Mouse (Mus musculus) midbrain, embryonic 14.5 days (tissue): ENCODE measurements around the gene Frmd4b. TPM values are rescaled to one million over a fixed set of nuclear protein-coding genes. Genes with fewer than 3 reads are reported as not detected.

Experiments
- ATAC-seq: fragments of 200-750 bp; cut with Nextera tagmentation; 2 replicates; pipeline ENCODE4 v1.8.0; 2017; ENCODE audit warnings: moderate number of reproducible peaks, moderate library complexity; ENCODE audit not compliant: low FRiP score, low TSS enrichment
- DNase-seq: peaks from one replicate; pipeline ENCODE4 v3.0.0-alpha.2; 2015
- H3K27ac ChIP-seq: fragments of 300-500 bp; sonication (generic); replicated peaks from 2 replicates; pipeline ENCODE4 v1.5.1; 2014; ENCODE audit warnings: mild to moderate bottlenecking, low read depth, low read length, moderate library complexity
- H3K27me3 ChIP-seq: fragments of 300-500 bp; sonication (generic); 2 replicates; pipeline ENCODE4 v1.6.1; 2014; ENCODE audit warnings: low read length, control low read depth, mixed read lengths; ENCODE audit not compliant: control insufficient read depth, insufficient read depth
- H3K36me3 ChIP-seq: fragments of 300-500 bp; sonication (generic); 2 replicates; pipeline ENCODE4 v1.6.1; 2014; ENCODE audit warnings: low read length, control low read depth; ENCODE audit not compliant: control insufficient read depth, insufficient read depth
- H3K4me1 ChIP-seq: fragments of 300-500 bp; sonication (generic); 2 replicates; pipeline ENCODE4 v1.6.1; 2014; ENCODE audit warnings: mild to moderate bottlenecking, antibody characterized with exemption, low read length, control low read depth; ENCODE audit not compliant: control insufficient read depth, insufficient read depth
- H3K4me2 ChIP-seq: fragments of 300-500 bp; sonication (generic); 2 replicates; pipeline ENCODE4 v1.6.1; 2014; ENCODE audit warnings: mild to moderate bottlenecking, low read length, moderate library complexity
- H3K4me3 ChIP-seq: fragments of 300-500 bp; sonication (generic); replicated peaks from 2 replicates; pipeline ENCODE4 v1.5.1; 2014; ENCODE audit warnings: low read depth, low read length
- H3K9ac ChIP-seq: fragments of 300-500 bp; sonication (generic); replicated peaks from 2 replicates; pipeline ENCODE4 v1.6.1; 2014; ENCODE audit warnings: mild to moderate bottlenecking, low read length, moderate library complexity
- H3K9me3 ChIP-seq: fragments of 300-500 bp; sonication (generic); 2 replicates; pipeline ENCODE4 v1.6.1; 2016; ENCODE audit warnings: low read length, control low read depth, mixed read lengths; ENCODE audit not compliant: control insufficient read depth
- WGBS: fragments of 180-500 bp; shearing (Covaris S2); extraction: QIAGEN DNeasy Blood & Tissue Kit; methylation state at CpG from one replicate; pipeline ENCODE4 v1.1.7; 2014; 5-methylcytosine and 5-hydroxymethylcytosine counted together
- polyA plus RNA-seq: library from polyadenylated mRNA; unstranded; fragments of >200 nt; fragmentation: Nextera tagmentation; extraction: Ambion mirVana; gene quantifications from 2 replicates; pipeline ENCODE4 v1.2.1, GENCODE M21; 2014

Gene Frmd4b
- polyA plus RNA-seq, 1 experiment from 2014 or later = 21.7 TPM

GRCm38 (mm10) chr6:97252086-97252485, 365.3 kb downstream of the Frmd4b start:
- 87% methylated on average over 5 of the region's 5 CpGs for WGBS
- Histone ChIP-seq H3K36me3 (no peaks in the 10 kb centered on the region), H3K27me3 (no peaks in the 10 kb centered on the region), H3K4me3 (no peak overlapping the region), H3K9me3 (no peaks in the 10 kb centered on the region), H3K27ac (no peak overlapping the region), H3K9ac (no peak overlapping the region), H3K4me2 (no peak overlapping the region), H3K4me1 (no peaks in the 10 kb centered on the region)
- no peak for DNase-seq
- no peak for ATAC-seq

- H3K4me3 ChIP-seq = no peak overlapping the region
- H3K27me3 ChIP-seq = no peaks in the 10 kb centered on the region
- no peaks in the 10 kb centered on the region for H3K36me3 ChIP-seq
- peak; percentile 80 for DNase-seq
- no peak overlapping the region for H3K4me2 ChIP-seq
- H3K9ac ChIP-seq = no peak overlapping the region
- 54% methylated on average over 6 of the region's 6 CpGs for WGBS
- no peaks in the 10 kb centered on the region for H3K4me1 ChIP-seq
- no peak for ATAC-seq
- no peaks in the 10 kb centered on the region for H3K9me3 ChIP-seq
- no peak overlapping the region for H3K27ac ChIP-seq
Observed at GRCm38 (mm10) chr6:97250966-97251365, 366.4 kb downstream of the Frmd4b start.

GRCm38 (mm10) chr6:97245200-97245599, 372.1 kb downstream of the Frmd4b start:
- no peaks in the 10 kb centered on the region for H3K36me3 ChIP-seq
- no peaks in the 10 kb centered on the region for H3K4me1 ChIP-seq
- H3K9me3 ChIP-seq = no peaks in the 10 kb centered on the region
- no peak overlapping the region for H3K4me3 ChIP-seq
- DNase-seq (no peak), ATAC-seq (no peak)
- no peak overlapping the region for H3K27ac ChIP-seq
- no peak overlapping the region for H3K9ac ChIP-seq
- H3K4me2 ChIP-seq = no peak overlapping the region
- H3K27me3 ChIP-seq = no peaks in the 10 kb centered on the region

DNA sequence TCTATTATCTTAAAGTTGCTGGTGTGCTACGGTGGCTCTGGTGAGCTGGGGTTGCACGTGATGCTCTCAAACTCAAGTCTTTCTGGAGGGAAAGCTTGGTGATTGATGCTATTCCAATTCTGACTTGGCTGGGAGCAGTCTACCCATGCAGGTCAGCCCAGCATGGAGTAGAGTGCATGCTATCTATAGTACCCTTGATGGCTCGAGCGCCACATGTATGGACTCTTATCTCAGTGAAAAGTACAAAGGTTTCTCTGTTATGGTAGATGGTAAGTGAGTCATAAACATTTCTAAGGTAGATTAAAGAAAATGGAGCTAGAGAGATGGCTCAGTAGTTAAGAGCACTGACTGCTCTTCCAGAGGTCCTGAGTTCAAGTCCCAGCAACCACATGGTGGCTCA, 374.8 kb downstream of the Frmd4b start:
- Histone ChIP-seq H3K4me3 (no peak overlapping the region), H3K9me3 (no peaks in the 10 kb centered on the region), H3K4me1 (no peaks in the 10 kb centered on the region), H3K27me3 (no peaks in the 10 kb centered on the region), H3K27ac (no peak overlapping the region), H3K9ac (no peak overlapping the region), H3K36me3 (no peaks in the 10 kb centered on the region), H3K4me2 (no peak overlapping the region)
- 88% methylated on average over 4 of the region's 4 CpGs for WGBS
- ATAC-seq = no peak
- no peak for DNase-seq

DNA sequence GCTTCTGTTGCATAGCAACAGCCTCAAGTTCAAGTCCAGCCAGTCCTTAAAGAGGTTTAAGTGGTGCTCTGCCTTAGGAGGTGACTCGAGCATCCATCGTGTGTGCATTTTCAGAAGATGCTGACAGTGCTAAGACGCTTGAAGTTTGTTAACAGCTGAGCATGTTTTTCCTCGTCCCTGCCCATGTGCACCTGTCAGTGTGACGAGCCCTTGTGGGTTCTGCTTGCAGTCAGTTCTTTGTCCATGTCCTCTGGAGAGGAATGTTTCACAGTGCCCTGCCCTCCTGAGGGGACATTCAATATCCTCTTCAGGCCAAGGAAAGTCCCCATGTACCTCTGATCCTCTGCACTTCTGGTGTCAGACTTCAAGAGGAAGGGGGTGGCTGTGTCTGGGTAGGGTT, 377.2 kb downstream of the Frmd4b start:
- no peak overlapping the region for H3K4me2 ChIP-seq
- H3K27ac ChIP-seq = no peak overlapping the region
- DNase-seq (no peak), ATAC-seq (no peak)
- H3K36me3 ChIP-seq = no peaks in the 10 kb centered on the region
- H3K27me3 ChIP-seq = no peaks in the 10 kb centered on the region
- no peaks in the 10 kb centered on the region for H3K9me3 ChIP-seq
- H3K9ac ChIP-seq = no peak overlapping the region
- no peak overlapping the region for H3K4me3 ChIP-seq
- 88% methylated on average over 5 of the region's 5 CpGs for WGBS
- H3K4me1 ChIP-seq = no peaks in the 10 kb centered on the region

GRCm38 (mm10) chr6:97239360-97239759, 378.0 kb downstream of the Frmd4b start:
- H3K9me3 ChIP-seq = no peaks in the 10 kb centered on the region
- no peak overlapping the region for H3K27ac ChIP-seq
- H3K4me2 ChIP-seq = no peak overlapping the region
- H3K9ac ChIP-seq = no peak overlapping the region
- H3K36me3 ChIP-seq = 0 out of 2 replicates have a peak, but pooled peaks cover 1% of the 10 kb centered on the region
- no peaks in the 10 kb centered on the region for H3K4me1 ChIP-seq
- WGBS = 95% methylated on average over 6 of the region's 6 CpGs
- H3K27me3 ChIP-seq = no peaks in the 10 kb centered on the region
- no peak overlapping the region for H3K4me3 ChIP-seq
- DNase-seq = no peak
- ATAC-seq = no peak

Other genes starting within 250 kb of the Frmd4b start
- 0.67 and 0.74 TPM in 2 replicates for gene Mitf, start 189.5 kb upstream of the Frmd4b start, polyA plus RNA-seq